Mouse (Mus musculus) forelimb bud, embryonic 11.5 days (tissue): ENCODE measurements around the gene Mrap2.

Source experiments
- DNase-seq: peaks from one replicate; pipeline ENCODE4 v3.0.0-alpha.2; 2012; ENCODE audit warnings: low read depth, low spot score

Gene Mrap2

GRCm38 (mm10) chr9:87178534-87178933 is 34.4 kb downstream of the Mrap2 start:
- no peak for DNase-seq

GRCm38 (mm10) chr9:87182231-87182630 is 38.1 kb downstream of the Mrap2 start:
- no peak for DNase-seq

- no peak for DNase-seq
These were observed 43.2 kb downstream of the Mrap2 start for GRCm38 (mm10) chr9:87187336-87187735.

GRCm38 (mm10) chr9:87193721-87194120 is 49.6 kb downstream of the Mrap2 start:
- DNase-seq = peak; percentile 5

GRCm38 (mm10) chr9:87197277-87197676 is 53.2 kb downstream of the Mrap2 start:
- DNase-seq = no peak

- DNase-seq = no peak
These were observed 53.9 kb downstream of the Mrap2 start for GRCm38 (mm10) chr9:87198036-87198435.

GRCm38 (mm10) chr9:87200426-87200825 is 56.3 kb downstream of the Mrap2 start:
- DNase-seq = no peak

- no peak for DNase-seq
These were observed 56.8 kb downstream of the Mrap2 start for GRCm38 (mm10) chr9:87200919-87201318.

GRCm38 (mm10) chr9:87202431-87202830 is 58.3 kb downstream of the Mrap2 start:
- DNase-seq = no peak

GRCm38 (mm10) chr9:87210830-87211339 is 66.8 kb downstream of the Mrap2 start:
- DNase-seq = no peak

- no peak for DNase-seq
These were observed 69.1 kb downstream of the Mrap2 start for GRCm38 (mm10) chr9:87213204-87213603.
